Mouse (Mus musculus) erythroid progenitor cell, adult 5-6 weeks (primary cell): ENCODE measurements around the gene Ifit3. TPM values are rescaled to one million over a fixed set of nuclear protein-coding genes. Genes with fewer than 3 reads are reported as not detected.
"Not testable (repeated sequence)": the region's sequence is repeated elsewhere in the genome, so short reads cannot be mapped to it uniquely, and the experiment has no call there.

Experiments used
- ATAC-seq: replicated peaks from 2 replicates; pipeline ENCODE4 v1.8.0; 2016; ENCODE audit warnings: moderate number of reproducible peaks, mild to moderate bottlenecking, moderate TSS enrichment, inconsistent platforms; ENCODE audit not compliant: poor library complexity, low FRiP score, severe bottlenecking
- total RNA-seq, 2 experiments: library from RNA; stranded (forward) in 1 of 2; stranded (reverse) in 1 of 2; fragments of 150-400 nt in 1 of 2; fragments of 186-747, 209-891 nt in 1 of 2; gene quantifications; 2 replicates each; pipeline versions ENCODE4 v1.2.3 to v1.2.4; 2015 to 2017; ENCODE audit warnings: low replicate concordance in 2 of 2

Ifit3 gene
- total RNA-seq, 2 experiments from 2014 or later = 4.5 to 9.2 TPM

DNA sequence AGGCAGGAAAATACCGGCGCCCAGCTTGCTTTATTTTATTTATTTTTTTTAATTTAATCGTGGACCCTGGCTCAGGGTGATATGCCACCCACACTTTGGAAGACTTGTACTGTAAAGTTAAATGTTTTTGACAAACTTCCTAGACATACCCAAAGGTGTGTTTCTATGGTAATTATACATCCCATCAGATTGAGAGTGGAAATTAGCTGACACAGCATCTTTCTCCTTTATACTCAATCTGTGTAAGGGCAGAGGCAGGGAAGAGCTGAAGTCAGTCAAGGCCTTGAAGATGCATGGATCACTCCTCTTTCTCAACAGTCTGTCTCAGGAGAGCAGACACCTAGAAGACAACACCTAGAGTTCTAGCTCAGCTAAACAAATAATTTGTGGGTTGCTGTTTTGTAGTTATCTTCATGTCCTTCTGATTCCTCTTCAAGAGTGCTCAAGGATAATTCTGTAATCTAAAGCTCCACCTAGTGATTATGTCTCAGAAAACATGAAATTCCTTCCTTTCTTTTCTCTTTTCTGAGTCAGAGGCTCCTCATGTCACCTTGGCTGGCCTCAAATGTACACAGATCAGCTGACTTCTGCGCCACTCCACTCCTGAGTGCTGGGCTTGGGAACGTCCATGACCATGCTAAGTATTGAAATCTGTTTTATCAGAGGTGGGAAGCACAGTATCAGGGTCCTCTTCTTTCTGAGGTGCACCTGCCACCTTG is 2.6 kb downstream of the Ifit3 start:
- ATAC-seq = not testable (repeated sequence)

DNA sequence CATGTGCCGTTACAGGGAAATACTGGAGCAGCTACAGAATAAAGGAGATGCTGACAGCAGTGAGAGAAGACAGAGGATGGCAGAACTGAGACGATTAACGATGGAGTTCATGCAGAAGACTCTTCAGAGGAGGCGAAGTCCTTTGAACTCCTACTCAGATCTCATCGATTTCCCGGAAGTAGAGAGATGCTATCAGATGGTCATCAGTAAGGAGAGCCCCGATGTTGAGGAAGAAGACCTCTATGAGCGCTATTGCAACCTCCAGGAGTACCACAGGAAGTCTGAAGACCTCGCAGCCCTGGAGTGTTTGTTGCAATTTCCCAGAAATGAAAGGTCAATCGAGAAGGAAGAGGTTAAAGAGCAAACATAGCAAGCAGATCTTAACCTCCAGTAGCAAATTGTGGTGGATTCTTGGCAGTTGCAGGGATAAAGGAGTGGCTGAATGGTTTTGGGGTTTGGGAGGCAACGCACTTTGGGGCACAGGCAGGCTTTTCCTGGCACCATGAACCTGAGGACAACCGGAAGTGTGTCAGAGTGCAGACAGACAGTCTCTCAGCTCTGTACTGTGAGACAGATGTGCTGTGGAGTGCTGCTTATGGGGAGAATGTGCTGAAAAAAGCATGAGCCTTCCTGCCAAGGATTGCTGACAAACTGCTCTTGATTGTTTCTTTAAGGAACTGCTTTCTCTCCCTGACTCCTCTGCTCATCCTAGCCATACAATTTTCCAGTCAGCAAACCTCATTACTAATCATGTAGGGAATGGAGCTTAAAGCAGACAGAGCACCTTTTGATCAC is 4.8 kb downstream of the Ifit3 start:
- not testable (repeated sequence) for ATAC-seq

DNA sequence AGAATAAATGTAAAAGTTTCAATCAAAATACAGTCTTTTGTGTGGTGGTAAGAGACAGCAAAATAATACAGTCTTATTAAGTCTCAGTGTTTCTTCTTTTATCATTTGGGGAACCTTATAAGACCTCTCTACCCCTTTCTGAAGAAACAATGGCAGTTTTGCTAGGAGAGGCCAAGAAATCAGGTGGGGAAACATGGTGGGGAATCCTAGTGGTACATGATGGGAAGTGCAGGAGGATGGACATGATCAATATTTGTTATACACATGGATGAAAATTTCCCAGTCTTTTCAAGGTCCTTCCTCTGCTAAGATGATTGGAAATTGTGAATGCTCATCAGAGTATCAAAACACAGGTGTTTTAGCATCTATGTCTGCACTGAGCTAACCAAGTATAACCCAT is 5.6 kb downstream of the Ifit3 start:
- no peak for ATAC-seq

DNA sequence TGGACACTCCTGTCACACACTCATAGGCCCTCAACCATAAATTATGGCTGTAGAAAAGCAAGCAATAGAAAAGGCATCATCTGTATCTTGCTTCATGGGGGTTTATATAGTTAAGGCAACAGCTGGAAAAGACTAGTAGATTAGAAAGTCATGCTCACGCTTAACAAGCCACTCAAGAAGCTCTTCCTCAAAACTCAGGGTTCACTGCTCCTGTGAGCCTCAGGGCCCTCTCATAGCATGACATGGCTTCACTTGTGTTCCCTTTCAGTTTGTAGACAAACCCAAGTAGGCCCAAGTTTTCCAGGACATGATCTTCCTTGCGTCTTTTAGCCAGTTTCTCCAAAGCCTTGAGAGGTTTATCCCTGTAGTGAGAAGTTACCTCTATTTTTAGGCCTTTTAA is 10.1 kb downstream of the Ifit3 start:
- ATAC-seq = no peak

DNA sequence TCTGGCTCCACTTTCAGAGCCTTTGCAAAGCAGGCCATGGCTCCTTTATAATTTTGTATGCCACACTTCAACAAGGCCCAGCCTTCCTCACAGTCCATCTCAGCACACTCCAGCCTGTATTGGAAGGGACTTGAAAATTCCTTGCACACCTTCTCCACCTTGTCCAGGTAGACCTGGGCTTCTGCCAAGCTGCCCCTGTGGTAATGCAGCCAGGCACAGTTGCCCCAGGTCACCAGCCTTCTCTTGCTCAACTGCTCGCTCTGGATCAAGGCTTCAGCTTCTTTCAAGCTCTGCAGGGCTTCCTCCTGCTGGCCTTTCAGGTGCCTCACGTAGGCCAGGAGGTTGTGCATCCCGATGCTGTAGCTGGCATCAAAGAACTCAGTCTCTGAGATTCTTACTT is 11.2 kb downstream of the Ifit3 start:
- not testable (repeated sequence) for ATAC-seq

DNA sequence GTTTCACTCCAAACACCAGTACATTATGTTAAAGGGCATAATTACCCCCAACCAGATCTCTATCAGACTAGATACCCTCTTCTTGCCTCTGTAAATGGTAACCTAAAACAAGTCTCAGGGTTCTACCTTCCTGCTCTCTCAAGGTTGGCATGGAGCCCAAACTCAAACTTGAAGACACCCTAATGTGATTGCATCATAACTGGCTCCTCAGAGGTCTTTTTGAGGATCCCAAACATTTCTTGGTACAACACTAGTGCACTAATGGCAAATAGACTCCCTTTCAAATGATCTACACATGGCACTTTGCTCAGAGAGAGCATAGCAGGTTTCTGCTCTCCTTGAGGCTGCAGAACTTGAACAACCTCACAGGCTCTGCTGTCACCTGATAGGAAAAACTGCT is 13.5 kb downstream of the Ifit3 start:
- no peak for ATAC-seq

DNA sequence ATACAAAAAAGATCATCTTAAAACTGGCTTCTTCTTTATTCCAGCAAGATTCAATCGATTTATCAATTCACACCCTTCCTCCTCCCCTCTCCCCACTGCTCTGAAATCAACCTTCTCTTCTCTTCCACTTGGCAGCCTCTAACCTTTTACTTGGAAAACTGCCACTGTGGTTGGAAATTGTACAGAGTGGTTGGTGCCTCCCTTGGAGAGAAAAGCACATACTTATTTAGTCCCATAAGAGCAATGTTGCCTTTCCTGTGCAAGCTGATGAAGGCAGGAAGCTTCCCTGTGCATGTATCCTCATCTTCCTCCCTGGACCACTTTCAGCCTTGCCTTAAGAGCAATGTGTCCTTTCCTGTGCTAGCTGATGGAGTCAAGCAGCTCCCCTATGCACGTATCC is 15.0 kb downstream of the Ifit3 start:
- ATAC-seq = no peak

DNA sequence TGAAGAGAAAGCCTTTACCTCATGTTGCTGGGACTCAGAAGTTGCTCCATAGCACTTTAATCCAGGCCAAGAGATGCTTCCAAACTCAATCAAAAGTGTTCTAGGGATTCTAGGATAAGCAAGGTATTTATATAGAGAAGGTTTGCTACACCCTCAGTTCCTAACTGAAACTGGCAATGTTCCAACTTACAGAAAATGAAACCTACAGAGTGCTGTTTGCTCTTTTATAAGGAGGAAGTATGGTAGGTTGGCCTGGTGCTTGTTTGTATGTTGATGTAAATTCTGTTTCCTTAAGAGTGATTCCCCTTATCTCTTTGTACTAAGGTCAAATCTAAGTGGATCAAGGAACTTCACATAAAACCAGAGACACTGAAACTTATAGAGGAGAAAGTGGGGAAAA is 15.9 kb downstream of the Ifit3 start:
- not testable (repeated sequence) for ATAC-seq

DNA sequence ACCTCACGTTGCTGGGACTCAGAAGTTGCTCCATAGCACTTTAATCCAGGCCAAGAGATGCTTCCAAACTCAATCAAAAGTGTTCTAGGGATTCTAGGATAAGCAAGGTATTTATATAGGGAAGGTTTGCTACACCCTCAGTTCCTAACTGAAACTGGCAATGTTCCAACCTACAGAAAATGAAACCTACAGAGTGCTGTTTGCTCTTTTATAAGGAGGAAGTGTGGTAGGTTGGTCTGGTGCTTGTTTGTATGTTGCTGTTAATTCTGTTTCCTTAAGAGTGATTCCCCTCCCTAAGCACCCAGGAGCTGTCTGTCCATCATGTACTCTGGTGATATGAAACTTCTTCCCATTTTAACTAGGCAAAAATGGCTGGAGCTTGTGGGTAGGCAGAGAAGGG is 18.6 kb downstream of the Ifit3 start, which contains the start of gene Ifit1bl1:
TSS of gene Ifit1bl1 (minus strand) at position 69 of the 400 bp plus-strand sequence.
- not testable (repeated sequence) for ATAC-seq

DNA sequence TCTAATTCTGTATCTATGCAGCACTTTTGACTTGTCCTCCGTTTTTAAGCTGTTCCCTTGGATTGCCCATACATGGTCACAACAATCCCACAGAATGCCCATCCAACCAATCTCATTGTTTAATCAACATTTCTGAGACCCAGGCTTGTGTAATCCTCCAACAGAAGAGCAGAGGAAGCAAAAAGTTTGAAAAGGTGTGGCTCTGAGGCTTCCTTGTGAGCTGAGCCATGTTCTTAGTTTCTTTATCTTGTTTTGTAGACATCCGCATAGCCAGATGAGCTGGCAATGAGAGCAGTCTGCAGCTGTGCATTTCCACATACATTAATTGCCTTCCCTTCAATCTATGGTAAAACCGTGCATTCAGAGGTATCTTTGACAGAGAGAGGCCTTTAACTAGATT is 22.1 kb downstream of the Ifit3 start:
- ATAC-seq = no peak

DNA sequence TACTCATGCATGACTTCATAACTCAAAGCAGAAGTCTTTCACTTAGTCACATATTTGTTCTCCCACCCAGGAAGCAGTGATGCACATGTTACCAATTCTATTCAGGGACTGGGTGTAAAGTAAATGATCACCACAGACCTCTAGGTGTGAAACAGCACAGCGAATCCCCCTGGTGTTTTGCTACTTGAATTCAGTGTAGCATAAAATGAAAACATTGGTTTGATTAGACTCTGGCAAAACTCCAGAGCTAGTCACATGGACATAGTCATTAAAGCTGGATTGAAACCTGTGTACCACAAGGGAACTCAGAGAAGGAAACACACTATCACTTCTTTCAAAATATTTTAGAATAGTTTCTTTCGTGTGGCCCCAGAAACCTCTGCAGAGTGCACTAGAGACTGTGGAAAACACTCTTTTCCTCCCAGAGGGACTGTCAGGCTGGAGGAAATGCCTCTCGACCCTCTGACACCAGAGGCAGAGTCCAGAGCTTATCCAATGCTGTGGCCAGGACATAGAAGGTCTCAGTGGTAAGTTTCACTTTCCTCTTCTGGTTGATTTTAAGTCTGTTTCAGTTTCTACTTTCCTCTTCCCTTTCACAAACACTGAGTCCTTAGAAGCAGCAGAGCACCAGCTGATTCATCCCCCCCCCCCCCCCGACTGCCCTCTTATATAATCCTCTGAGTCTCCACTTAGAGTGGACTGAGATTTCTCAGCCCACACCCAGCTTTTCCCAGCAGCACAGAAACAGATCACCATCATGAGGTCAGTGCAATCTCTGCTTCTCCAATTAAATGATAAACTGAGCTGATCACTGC is 24.1 kb downstream of the Ifit3 start, which contains the start of gene Ifit3b:
TSS of gene Ifit3b (plus strand) at position 734 of the 815 bp plus-strand sequence.
- not testable (repeated sequence) for ATAC-seq

DNA sequence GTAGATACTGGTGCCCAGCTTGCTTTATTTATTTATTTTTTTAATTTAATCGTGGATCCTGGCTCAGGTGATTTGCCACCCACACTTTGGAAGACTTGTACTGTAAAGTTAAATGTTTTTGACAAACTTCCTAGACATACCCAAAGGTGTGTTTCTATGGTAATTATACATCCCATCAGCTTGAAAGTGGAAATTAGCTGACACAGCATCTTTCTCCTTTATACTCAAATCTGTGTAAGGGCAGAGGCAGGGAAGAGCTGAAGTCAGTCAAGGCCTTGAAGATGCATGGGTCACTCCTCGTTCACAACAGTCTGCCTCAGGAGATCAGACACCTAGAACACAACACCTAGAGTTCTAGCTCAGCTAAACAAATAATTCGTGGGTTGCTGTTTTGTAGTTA is 26.8 kb downstream of the Ifit3 start:
- not testable (repeated sequence) for ATAC-seq

DNA sequence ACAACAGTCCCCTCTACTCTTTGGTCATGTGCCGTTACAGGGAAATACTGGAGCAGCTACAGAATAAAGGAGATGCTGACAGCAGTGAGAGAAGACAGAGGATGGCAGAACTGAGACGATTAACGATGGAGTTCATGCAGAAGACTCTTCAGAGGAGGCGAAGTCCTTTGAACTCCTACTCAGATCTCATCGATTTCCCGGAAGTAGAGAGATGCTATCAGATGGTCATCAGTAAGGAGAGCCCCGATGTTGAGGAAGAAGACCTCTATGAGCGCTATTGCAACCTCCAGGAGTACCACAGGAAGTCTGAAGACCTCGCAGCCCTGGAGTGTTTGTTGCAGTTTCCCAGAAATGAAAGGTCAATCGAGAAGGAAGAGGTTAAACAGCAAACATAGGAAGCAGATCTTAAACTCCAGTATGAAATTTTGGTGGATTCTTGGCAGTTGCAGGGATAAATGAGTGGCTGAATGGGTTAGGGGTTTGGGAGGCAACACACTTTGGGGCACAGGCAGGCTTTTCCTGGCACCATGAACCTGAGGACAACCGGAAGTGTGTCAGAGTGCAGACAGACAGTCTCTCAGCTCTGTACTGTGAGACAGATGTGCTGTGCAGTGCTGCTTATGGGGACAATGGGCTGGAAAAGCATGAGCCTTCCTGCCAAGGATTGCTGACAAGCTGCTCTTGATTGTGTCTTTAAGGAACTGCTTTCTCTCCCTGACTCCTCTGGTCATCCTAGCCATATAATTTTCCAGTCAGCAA is 29.1 kb downstream of the Ifit3 start:
- ATAC-seq = not testable (repeated sequence)

DNA sequence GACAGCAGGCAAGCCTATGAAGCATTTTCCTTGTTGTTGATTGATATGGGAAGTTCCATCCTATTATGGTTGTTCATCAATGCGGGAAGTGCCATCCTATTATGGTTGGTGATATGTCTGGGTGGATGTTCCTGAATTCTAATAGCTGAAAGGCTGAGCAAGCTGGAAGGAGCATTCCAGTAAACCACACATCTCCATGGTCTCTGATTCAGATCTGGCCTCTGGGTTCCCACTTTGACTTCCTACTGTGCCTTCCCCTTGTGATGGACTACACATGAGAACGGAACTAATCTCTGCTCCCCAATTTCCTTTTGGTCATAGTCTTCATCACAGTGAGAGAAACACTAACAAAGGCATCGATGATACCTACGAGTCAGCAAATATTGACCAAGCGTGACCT is 37.5 kb downstream of the Ifit3 start:
- ATAC-seq = no peak

DNA sequence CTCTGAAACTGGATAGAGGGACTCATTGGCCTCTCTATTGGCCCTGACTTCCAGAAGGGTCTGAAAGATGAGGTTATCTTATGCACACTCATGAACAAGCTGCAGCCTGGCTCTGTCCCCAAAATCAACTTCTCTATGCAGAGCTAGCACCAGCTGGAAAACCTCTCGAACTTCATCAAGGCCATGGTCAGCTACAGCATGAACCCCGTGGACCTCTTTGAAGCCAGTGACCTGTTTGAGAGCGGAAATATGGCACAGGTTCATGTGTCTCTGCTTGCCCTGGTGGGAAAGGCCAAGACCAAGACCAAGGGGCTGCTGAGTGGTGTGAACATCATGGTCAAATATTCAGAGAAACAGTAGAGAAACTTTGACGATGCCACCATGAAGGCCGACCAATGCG is 40.5 kb downstream of the Ifit3 start:
- no peak for ATAC-seq

DNA sequence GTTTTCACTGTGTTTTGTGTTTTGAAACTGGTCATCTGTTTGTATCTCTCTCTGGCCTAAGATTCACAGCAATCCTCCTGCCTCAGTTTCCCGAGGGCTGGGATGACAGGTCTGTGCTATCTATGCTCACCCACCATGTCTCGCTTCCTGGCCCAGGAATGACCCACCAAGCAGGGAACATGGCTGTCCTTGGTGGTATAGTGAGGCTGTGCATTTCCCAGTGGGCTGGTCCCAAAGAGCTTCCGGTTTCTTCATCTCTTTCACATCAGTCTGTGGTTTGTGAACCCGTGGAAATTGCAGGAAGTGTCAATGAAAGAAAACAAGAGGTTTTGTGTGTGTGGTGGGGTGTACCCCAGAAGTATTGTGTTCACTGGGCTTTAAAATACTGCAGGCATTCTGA is 41.3 kb downstream of the Ifit3 start:
- no peak for ATAC-seq

DNA sequence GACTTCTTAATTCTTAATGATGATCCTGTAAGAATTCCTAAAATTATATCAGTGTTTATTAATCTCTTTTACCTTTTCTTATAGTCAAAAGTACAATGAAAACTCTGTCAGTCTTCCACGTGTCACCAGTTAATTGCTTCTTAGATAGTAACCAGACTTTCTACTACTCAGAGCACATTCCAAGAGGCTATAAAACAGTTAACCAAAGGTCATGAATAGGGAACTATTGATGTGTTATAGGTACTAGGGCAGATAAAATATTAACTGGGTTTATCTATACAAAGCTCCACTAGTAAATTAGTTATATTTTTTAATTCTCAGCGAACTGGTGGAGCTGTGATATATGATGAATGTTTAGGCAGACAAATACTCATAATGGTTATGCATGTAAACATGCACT is 44.2 kb downstream of the Ifit3 start:
- no peak for ATAC-seq

DNA sequence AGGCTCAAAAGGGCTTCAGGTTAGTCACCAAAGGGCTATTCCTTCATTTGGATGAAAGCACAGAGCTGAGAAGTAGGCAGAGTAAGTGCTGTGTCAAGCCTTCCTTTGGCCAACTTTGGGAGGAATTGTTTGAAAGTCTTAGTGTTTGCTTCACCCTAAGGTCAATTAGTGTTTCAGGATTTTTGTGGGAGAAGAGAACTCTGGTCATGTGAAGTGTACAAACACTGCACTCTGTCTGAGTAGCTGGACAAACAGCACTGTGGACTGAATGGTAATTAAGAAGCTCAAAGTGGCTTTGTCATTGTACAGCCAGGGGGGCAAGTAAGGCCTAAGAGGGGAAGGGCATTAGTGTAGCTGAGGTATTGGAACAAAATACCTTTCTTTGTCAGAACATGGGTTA is 48.2 kb downstream of the Ifit3 start:
- no peak for ATAC-seq

DNA sequence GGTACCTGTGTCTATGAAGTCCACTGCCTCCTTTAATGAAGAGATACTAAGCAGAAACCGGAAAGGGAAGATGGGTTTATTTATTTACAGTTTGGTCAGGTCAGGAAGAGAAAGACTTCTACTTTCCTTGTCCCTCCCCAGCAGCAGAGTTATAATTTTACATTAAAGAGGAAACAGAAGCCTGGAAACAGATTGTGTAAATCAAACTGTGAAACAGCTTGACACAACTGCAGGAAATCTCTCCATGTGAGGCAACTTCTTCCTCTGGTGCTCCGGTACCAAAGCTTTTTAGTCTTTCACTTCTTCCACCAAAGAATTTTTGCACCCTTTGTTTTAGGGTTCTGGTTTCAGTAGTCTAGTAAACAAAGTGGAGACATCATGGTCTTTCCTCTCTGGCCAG is 50.2 kb downstream of the Ifit3 start:
- no peak for ATAC-seq
